Mouse (Mus musculus): ENCODE results near the gene Lgals1.

The Lgals1 gene

DNA sequence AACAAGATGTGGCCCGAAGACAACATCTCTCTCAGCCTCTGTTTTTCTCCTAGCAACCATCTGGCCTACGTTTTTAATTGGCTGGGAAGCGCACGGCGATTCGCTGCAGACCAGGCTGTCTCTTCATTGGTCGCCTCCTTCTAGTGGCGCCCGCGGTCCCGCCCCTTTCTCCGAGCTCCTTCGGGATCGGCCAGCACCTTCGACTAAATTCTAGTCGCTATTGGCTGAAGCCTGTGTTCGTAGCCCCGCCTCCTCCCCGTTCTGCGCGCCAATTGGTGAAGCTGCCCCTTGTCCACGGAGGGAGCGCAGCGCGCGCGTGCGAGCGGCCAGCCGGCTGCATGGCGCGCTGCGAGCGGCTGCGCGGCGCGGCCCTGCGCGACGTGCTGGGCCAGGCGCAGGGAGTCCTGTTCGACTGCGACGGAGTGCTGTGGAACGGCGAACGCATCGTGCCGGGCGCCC is 12.9 kb upstream of the Lgals1 start, which contains the start of gene Pdxp:
Gene Pdxp, plus strand, starts transcription at position 288 of the 459 bp plus-strand sequence.
- peak; percentile 98 for DNase-seq

DNA sequence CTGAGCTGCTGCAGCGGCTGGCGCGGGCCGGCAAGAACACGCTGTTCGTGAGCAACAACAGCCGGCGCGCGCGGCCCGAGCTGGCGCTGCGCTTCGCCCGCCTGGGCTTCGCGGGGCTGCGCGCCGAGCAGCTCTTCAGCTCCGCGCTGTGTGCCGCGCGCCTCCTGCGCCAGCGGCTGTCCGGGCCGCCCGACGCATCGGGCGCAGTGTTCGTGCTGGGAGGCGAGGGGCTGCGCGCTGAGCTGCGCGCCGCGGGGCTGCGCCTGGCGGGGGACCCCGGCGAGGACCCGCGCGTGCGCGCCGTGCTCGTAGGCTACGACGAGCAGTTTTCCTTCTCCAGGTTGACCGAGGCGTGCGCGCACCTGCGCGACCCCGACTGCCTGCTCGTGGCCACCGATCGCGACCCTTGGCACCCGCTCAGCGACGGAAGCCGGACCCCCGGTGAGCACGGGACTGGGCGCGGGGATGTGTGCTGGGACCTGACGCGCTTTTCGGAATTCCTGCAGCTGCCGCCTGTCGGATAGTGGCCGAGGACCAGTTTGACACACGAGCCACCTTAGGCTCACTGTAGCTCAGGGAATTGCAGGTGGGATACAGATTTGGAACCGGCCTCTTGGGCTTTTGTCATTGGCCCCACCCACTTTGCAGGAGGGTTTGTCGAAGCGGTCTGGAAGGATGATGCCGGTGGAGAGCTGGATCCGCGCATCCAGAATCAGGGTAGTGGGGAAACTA is 12.3 kb upstream of the Lgals1 start:
- DNase-seq = peak; percentile 64

GRCm38 (mm10) chr15:78914823-78915659 is 11.5 kb upstream of the Lgals1 start:
- DNase-seq = no peak

- peak; percentile 81 for DNase-seq
Measured at GRCm38 (mm10) chr15:78915660-78916017, 10.9 kb upstream of the Lgals1 start.

- peak; percentile 60 for DNase-seq
Measured at GRCm38 (mm10) chr15:78916052-78916826, 10.3 kb upstream of the Lgals1 start.

GRCm38 (mm10) chr15:78918126-78918525 is 8.4 kb upstream of the Lgals1 start:
- peak; percentile 39 for DNase-seq

- no peak for DNase-seq
Measured at GRCm38 (mm10) chr15:78919914-78920313, 6.6 kb upstream of the Lgals1 start.

DNA sequence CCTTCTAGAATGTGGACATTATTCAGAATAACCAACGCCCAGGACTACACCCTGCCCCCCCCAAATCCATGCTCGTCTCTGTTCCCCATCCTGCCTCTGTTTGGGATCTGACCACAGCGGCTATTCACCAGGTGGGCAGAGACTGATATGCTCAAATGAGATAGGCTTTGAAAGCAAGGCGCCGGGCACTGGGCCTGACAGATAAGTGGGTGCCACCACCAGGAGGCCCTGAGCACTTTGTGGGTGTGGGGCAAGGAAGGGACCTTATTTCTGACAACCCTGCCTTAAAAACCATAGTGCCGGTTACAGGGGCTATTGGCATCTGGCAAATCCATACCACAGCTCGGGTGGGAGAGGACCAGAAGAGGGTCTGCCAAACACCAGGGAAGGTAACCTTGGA is 3.8 kb upstream of the Lgals1 start:
- DNase-seq = no peak

DNA sequence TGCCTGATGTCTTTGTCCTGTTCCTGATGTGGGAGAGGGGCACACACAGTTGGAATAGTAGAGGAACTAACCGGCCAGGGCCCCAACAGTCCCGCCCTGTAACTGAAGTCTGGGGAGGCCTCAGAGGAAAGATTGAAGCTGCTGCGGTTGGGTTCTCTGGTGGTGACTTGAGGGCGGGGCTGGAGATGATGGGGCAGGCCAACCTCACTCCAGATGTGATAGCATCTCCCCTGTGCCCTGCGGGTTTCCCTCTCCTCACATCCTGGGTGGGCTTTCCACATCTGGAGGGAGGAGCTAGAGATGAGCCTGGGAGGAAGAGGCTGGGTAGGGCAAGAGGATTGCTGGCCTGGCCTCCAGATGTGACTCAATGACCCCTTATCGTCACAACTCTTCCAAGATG is 2.9 kb upstream of the Lgals1 start:
- DNase-seq = no peak

DNA sequence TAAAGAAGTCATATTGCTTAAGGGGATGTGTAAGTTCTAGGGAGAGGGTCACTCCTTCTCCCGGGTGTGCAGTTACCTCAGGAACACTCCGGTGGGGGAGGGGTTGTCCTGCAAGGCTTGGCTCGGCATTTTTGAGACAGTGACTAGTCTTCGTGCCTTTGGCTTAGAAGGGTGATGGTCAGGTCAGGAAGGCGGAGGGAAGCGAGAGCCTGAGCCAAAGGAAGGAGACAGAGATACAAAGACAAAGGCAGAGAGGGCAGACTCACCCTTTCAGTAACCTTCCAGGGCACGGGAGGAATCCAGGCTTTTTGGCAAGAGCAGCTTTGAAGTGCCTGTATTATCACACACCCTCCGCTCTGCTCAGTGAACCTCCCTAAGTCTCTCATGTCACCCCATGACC is 1.4 kb upstream of the Lgals1 start:
- peak; percentile 65 for DNase-seq

DNA sequence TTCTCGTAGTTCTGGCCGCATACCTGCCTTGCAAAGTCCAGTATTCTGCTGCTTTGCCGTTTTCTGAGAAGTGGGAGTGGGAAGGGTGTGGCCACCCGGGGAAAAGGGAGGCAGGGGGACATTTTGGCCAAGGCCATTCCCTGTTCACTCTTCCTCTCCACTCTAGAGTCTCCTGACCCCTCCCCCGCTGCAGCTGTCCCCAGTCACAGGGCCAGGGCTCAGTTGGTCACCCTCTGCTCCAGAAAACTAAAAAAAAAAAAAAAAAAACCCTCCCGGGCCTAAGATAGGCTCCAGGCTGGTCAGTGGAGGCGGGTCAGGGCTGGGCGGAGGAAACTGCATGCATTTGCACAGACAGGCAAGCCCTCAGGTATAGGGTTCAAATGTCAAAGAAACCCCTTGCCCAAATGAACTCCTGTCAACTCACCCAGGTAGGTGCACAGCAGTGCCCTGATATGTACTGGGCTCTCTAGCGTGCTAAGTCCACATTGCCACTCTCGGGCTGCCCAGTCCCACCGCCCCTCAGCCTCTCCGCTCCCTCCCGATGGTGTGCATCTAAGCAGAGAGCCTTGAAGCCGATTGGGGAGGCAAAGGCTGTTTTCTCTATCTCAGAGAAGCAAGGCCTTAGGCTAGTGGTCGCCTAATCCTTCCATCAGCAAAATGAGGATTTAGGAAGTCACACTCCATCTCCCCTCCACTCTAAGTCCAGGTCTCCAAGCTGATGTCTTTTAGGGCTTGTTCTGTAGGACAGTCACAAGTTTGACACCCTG is 679 bp downstream of the Lgals1 start:
- peak; percentile 69 for DNase-seq

- DNase-seq = peak; percentile 90
Measured at GRCm38 (mm10) chr15:78927788-78928457, 1.4 kb downstream of the Lgals1 start.

- no peak for DNase-seq
Measured at GRCm38 (mm10) chr15:78928539-78928938, 2.0 kb downstream of the Lgals1 start.

- no peak for DNase-seq
Measured at GRCm38 (mm10) chr15:78930192-78930706, 3.7 kb downstream of the Lgals1 start.

GRCm38 (mm10) chr15:78930801-78931426 is 4.4 kb downstream of the Lgals1 start:
- DNase-seq = no peak

DNA sequence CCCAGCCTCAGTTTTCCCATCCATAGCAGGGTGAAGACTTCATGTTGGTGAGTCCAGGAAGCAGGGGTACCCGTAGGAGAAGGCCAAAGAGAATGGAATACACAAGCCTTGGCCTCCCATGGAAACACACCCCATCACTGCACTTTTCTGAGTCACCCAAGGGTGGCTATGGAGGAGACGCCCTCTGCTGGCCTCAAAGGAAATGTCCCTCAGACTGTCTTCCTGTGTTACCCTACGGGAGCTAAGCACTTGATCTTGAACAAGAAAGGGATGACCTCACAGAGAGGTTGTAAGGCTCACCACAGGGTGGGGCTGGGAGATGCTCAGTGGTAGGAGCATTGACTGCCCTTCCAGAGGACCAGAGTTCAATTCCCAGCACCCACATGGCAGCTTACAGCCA is 5.1 kb downstream of the Lgals1 start:
- DNase-seq = peak; percentile 74

- peak; percentile 88 for DNase-seq
Measured at GRCm38 (mm10) chr15:78934784-78935320, 8.3 kb downstream of the Lgals1 start, which contains the start of gene Nol12. Nol12 (plus strand) TSS chr15:78934933.

GRCm38 (mm10) chr15:78936403-78936802 is 9.9 kb downstream of the Lgals1 start:
- DNase-seq = no peak

GRCm38 (mm10) chr15:78937311-78937710 is 10.8 kb downstream of the Lgals1 start:
- no peak for DNase-seq

DNA sequence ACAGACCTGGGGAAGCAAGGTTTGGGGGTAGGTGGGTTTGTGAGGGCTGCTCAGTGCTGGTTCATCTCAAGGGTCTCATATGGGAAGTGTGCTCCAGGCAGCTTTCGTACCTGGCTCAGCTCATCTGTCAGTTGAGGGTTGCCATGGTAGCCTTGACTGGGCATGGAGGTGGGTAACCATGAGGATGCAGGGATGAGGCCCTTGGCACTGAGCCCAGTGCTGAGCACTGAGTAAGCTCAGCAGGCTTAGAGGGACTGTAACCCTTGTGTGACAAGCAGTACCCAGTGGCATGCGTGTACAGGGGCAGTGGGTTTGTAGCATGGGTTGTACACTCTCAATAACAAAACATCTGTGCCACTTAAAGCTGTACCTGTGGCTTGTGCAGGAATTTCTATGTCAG is 11.4 kb downstream of the Lgals1 start:
- no peak for DNase-seq

DNA sequence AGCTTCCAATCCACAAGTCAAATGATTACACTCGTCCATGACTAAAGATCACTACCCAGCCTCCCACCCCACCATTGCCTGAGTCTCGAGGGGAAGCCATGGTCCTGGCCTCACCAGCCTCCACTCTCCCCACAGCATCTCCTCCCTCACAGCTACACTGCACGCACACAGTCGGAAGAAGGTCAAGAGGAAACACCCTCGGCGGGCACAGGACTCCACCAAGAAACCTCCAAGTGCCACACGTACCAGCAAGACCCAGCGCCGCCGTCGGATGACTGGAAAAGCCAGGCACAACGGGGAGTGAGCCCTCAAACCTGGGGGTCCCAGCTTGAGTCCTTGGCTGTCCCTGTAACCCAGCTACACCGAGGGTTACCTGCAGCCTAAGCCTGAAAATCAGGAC is 13.8 kb downstream of the Lgals1 start:
- DNase-seq = no peak
